Comparison of ENCODE assay signal across 22 mouse cellular contexts in the genomic region with DNA sequence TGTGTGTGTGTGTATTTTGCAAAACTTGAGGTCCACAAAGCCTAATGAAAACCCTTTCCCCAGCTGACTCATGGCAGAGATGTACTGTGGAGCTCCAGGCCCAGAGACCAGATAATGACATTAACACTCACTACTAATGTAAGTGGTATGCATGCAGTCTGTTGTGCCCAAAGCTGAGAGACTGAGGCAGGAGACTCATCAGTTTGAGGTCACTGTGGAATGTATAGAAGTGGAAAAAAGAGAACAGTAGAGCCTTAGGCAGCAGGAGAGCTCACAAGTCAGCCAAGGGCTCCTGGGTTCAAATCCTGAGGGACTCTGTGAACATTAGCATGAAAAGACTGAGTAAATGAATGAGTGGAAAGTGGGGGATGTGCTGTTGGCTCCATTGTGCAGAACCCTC. TPM values are rescaled to one million over a fixed set of nuclear protein-coding genes. Genes with fewer than 3 reads are reported as not detected.
DNase-seq lines count a peak whose midpoint lies in the region; ATAC-seq lines count a peak whose summit lies in the region.
"Had no signal": no experiment of that assay in that cellular context is flagged by ENCODE, and none has a peak within 500 bp of the region (broad histone marks: within the 10 kb centered on the region; RNA-seq: fewer than 3 reads in every experiment).

No protein-coding gene starts in this region.

- no peaks in the 10 kb centered on the region for H3K9me3 ChIP-seq in hindbrain, embryonic 14.5 days (ENCODE audit: control insufficient read depth, low read length)
- H3K9me3 ChIP-seq: embryonic facial prominence, embryonic 12.5 days; forebrain, embryonic 12.5 days; heart, embryonic 12.5 days; hindbrain, embryonic 10.5 days had no signal

- H3K9ac ChIP-seq in hindbrain, embryonic 14.5 days, result no peak overlapping the region
- H3K9ac ChIP-seq: embryonic facial prominence, embryonic 12.5 days; forebrain, embryonic 12.5 days; heart, embryonic 12.5 days had no signal

- peak; percentile 3 for DNase-seq in cerebellum, adult 9-10 months
- no peak for DNase-seq in cerebellum, postnatal 10 days
- DNase-seq in A20 (ENCODE audit: low read depth, low spot score), result peak; percentile 41
- DNase-seq in Muller cell, postnatal 12 days (ENCODE audit: inconsistent ontology term), result peak; percentile 51
- DNase-seq in hindbrain, embryonic 14.5 days (ENCODE audit: low spot score), result no peak
- DNase-seq in right cerebral cortex, postnatal 36 days (ENCODE audit: low spot score in 2 of 2), result no peak
- DNase-seq in lung, adult 18-20 months, result no peak
- DNase-seq: adrenal gland, adult 8-10 months; cerebellum, postnatal 25 days; gastrocnemius, postnatal 14 days had no signal

- no peaks in the 10 kb centered on the region for H3K36me3 ChIP-seq in macrophage (ENCODE audit: inconsistent target)
- no peaks in the 10 kb centered on the region for H3K36me3 ChIP-seq in hindbrain, embryonic 14.5 days (replicated peaks; ENCODE audit: control insufficient read depth, insufficient read depth)
- H3K36me3 ChIP-seq: embryonic facial prominence, embryonic 12.5 days; forebrain, embryonic 12.5 days; heart, embryonic 12.5 days had no signal

- H3K4me1 ChIP-seq in hindbrain, embryonic 14.5 days (replicated peaks; ENCODE audit: control insufficient read depth, insufficient read depth, low read length), result peaks cover 9% of the 10 kb centered on the region

- peak overlapping the region; percentile 94 for H3K27ac ChIP-seq in macrophage
- H3K27ac ChIP-seq in hindbrain, embryonic 14.5 days, result no peak overlapping the region
- H3K27ac ChIP-seq: embryonic facial prominence, embryonic 12.5 days; forebrain, embryonic 12.5 days; hindbrain, embryonic 10.5 days had no signal

- H3K79me2 ChIP-seq in macrophage (ENCODE audit: inconsistent target), result peaks cover 30% of the 10 kb centered on the region

- peaks cover 3% of the 10 kb centered on the region; the same call in 1 of the 2 replicates for H3K27me3 ChIP-seq in hindbrain, embryonic 14.5 days (ENCODE audit: control insufficient read depth, insufficient read depth, low read length)

- no peak overlapping the region for H3K4me3 ChIP-seq in macrophage (ENCODE audit: inconsistent target)
- no peak overlapping the region for H3K4me3 ChIP-seq in hindbrain, embryonic 14.5 days (replicated peaks; ENCODE audit: low read length)
- H3K4me3 ChIP-seq: embryonic facial prominence, embryonic 12.5 days; forebrain, embryonic 12.5 days; heart, embryonic 12.5 days; hindbrain, embryonic 10.5 days had no signal

- H3K4me2 ChIP-seq in hindbrain, embryonic 14.5 days (replicated peaks), result no peak overlapping the region
- H3K4me2 ChIP-seq: embryonic facial prominence, embryonic 12.5 days; forebrain, embryonic 12.5 days; heart, embryonic 12.5 days had no signal

- no peak for ATAC-seq in hindbrain, embryonic 14.5 days (ENCODE audit: low FRiP score)
- ATAC-seq: CD4-positive, CD25-positive, alpha-beta regulatory T cell, adult 4 months; forebrain, embryonic 16.5 days; hindbrain, embryonic 16.5 days; inflammation-experienced regulatory T-cells, adult 6 months; intestine, postnatal 0 days had no signal

RNA-seq across cellular contexts. Expression of a gene that starts 2.1 kb away (rescaled TPM):
- 100 to 1,000 TPM in 16 of 26 experiments, 10 to 100 TPM in 10; 41.7 to 187 (median 122) TPM for total RNA-seq in macrophage (2018; cell fraction: chromatin; rRNA removed)
- total RNA-seq in macrophage (2018; cell fraction: cytosol; rRNA removed), result 10 to 100 TPM; 20.9 to 48.8 (median 31.8) TPM
- 100 to 1,000 TPM in 5 of 26 experiments, 10 to 100 TPM in 21; 43.2 to 119 (median 83.0) TPM for total RNA-seq in macrophage (2018; cell fraction: nucleus; rRNA removed)
- polyA plus RNA-seq in macrophage (2018), result 20.1 to 42.7 TPM (median 38.1 TPM) in 3 replicates
- polyA plus RNA-seq in hindbrain, embryonic 14.5 days (2014; fragmentation: Nextera tagmentation; extraction: Ambion mirVana), result 49.6 and 51.4 TPM in 2 replicates

RNA-seq across cellular contexts. Expression of a gene that starts 6.4 kb away (rescaled TPM):
- 100 to 1,000 TPM in 1 of 26 experiments, 10 to 100 TPM in 25; 34.5 to 323 (median 44.7) TPM for total RNA-seq in macrophage (2018; cell fraction: chromatin; rRNA removed)
- total RNA-seq in macrophage (2018; cell fraction: cytosol; rRNA removed), result 1,000 to 10,000 TPM in 17 of 26 experiments, 100 to 1,000 TPM in 9; 795 to 2,066 (median 1,262) TPM
- total RNA-seq in macrophage (2018; cell fraction: nucleus; rRNA removed), result 100 to 1,000 TPM; 112 to 327 (median 178) TPM
- 1,516 to 2,224 TPM (median 1,908 TPM) in 3 replicates for polyA plus RNA-seq in macrophage (2018)
- polyA plus RNA-seq in hindbrain, embryonic 14.5 days (2014; fragmentation: Nextera tagmentation; extraction: Ambion mirVana), result 2,214 and 2,704 TPM in 2 replicates

RNA-seq across cellular contexts. Expression of a gene that starts 11.0 kb away (rescaled TPM):
- not detected for total RNA-seq in macrophage (2018; cell fraction: chromatin; rRNA removed)
- under 1 TPM in 2 of 26 experiments, not detected in 24; 0.04 to 0.07 TPM for total RNA-seq in macrophage (2018; cell fraction: cytosol; rRNA removed)
- under 1 TPM in 1 of 26 experiments, not detected in 25; 0.20 TPM for total RNA-seq in macrophage (2018; cell fraction: nucleus; rRNA removed)
- polyA plus RNA-seq in macrophage (2018), result not detected in 3 replicates
- polyA plus RNA-seq in hindbrain, embryonic 14.5 days (2014; fragmentation: Nextera tagmentation; extraction: Ambion mirVana), result 1.5 and 1.8 TPM in 2 replicates
- total RNA-seq: adrenal gland, adult 8-10 months; heart, adult 8-10 months; heart, postnatal 25 days had no signal
- polyA plus RNA-seq: CD4-positive, CD25-positive, alpha-beta regulatory T cell, adult 4 months; inflammation-experienced regulatory T-cells, adult 6 months had no signal

RNA-seq across cellular contexts. Expression of a gene that starts 29.8 kb away (rescaled TPM):
- 10 to 100 TPM; 13.2 to 34.3 (median 24.5) TPM for total RNA-seq in macrophage (2018; cell fraction: chromatin; rRNA removed)
- 10 to 100 TPM; 30.4 to 56.5 (median 42.0) TPM for total RNA-seq in macrophage (2018; cell fraction: cytosol; rRNA removed)
- 10 to 100 TPM; 18.9 to 41.0 (median 29.8) TPM for total RNA-seq in macrophage (2018; cell fraction: nucleus; rRNA removed)
- 47.6 to 62.3 TPM (median 58.2 TPM) in 3 replicates for polyA plus RNA-seq in macrophage (2018)
- 155 and 158 TPM in 2 replicates for polyA plus RNA-seq in hindbrain, embryonic 14.5 days (2014; fragmentation: Nextera tagmentation; extraction: Ambion mirVana)

RNA-seq across cellular contexts. Expression of a gene that starts 40.5 kb away (rescaled TPM):
- 1 to 10 TPM in 15 of 26 experiments, under 1 TPM in 8, not detected in 3; 0.22 to 3.5 (median 1.3) TPM for total RNA-seq in macrophage (2018; cell fraction: chromatin; rRNA removed)
- total RNA-seq in macrophage (2018; cell fraction: cytosol; rRNA removed), result 1 to 10 TPM; 1.0 to 3.8 (median 2.1) TPM
- total RNA-seq in macrophage (2018; cell fraction: nucleus; rRNA removed), result 1 to 10 TPM in 16 of 26 experiments, under 1 TPM in 10; 0.21 to 2.7 (median 1.2) TPM
- 1.2 to 1.7 TPM (median 1.6 TPM) in 3 replicates for polyA plus RNA-seq in macrophage (2018)
- 10.0 and 14.3 TPM in 2 replicates for polyA plus RNA-seq in hindbrain, embryonic 14.5 days (2014; fragmentation: Nextera tagmentation; extraction: Ambion mirVana)
- polyA plus RNA-seq: CD4-positive, CD25-positive, alpha-beta regulatory T cell, adult 4 months; inflammation-experienced regulatory T-cells, adult 6 months had no signal

Comparison
In these comparisons a context has a peak if more than half of its experiments do, and no peak if none do; other contexts are left out.
1. DNase-seq: peak in cerebellum, adult 9-10 months (single experiment), A20 (single experiment) and Muller cell, postnatal 12 days (single experiment); none in cerebellum, postnatal 10 days (0 of 2), hindbrain, embryonic 14.5 days (single experiment), right cerebral cortex, postnatal 36 days (0 of 2) and lung, adult 18-20 months (0 of 2).